In genomic region chr14:25636297-25636696, GRCm38 (mm10) we compare ENCODE assay signal across 8 mouse cellular contexts. TPM values are rescaled to one million over a fixed set of nuclear protein-coding genes. Genes with fewer than 3 reads are reported as not detected.
DNase-seq lines count a peak whose midpoint lies in the region; ATAC-seq and TF ChIP-seq lines count a peak whose summit lies in the region.

No protein-coding gene starts in this region.

- H3K4me2 ChIP-seq in forebrain, embryonic 14.5 days (ENCODE audit: low read length): no peak overlapping the region
- H3K4me2 ChIP-seq in midbrain, embryonic 14.5 days (ENCODE audit: low read length): no peak overlapping the region

- whole genome bisulfite sequencing in forebrain, embryonic 14.5 days: 6% methylated on average over 7 of the region's 7 CpGs
- 23% methylated on average over 7 of the region's 7 CpGs for WGBS in midbrain, embryonic 14.5 days

- no peaks in the 10 kb centered on the region for H3K27me3 ChIP-seq in forebrain, embryonic 14.5 days (replicated peaks; ENCODE audit: control insufficient read depth, insufficient read depth, low read length)
- no peaks in the 10 kb centered on the region for H3K27me3 ChIP-seq in midbrain, embryonic 14.5 days (ENCODE audit: control insufficient read depth, insufficient read depth, low read length)

- H3K4me3 ChIP-seq in layer of hippocampus, adult 2 months: no peak overlapping the region
- no peak overlapping the region for H3K4me3 ChIP-seq in forebrain, embryonic 14.5 days (ENCODE audit: low read depth, low read length)
- H3K4me3 ChIP-seq in midbrain, embryonic 14.5 days (replicated peaks; ENCODE audit: low read depth, low read length): no peak overlapping the region

- no peaks in the 10 kb centered on the region for H3K9me3 ChIP-seq in forebrain, embryonic 14.5 days (replicated peaks; ENCODE audit: control insufficient read depth, low read length)
- no peaks in the 10 kb centered on the region for H3K9me3 ChIP-seq in midbrain, embryonic 14.5 days (ENCODE audit: control insufficient read depth, low read length)

- no peak for TF ChIP-seq CTCF in layer of hippocampus, adult 2 months (conservative IDR thresholded peaks at IDR 0.05)

- peak; percentile 27 to 62 for DNase-seq in layer of hippocampus, adult 2 months (ENCODE audit: low spot score in 2 of 2)
- no peak for DNase-seq in layer of hippocampus, adult 11-12 months (ENCODE audit: low spot score)
- peak; percentile 87 for DNase-seq in cerebellum, adult 11-12 months
- DNase-seq in forebrain, embryonic 14.5 days (ENCODE audit: low spot score): peak; percentile 83
- DNase-seq in midbrain, embryonic 14.5 days: peak; percentile 68
- DNase-seq in thymus, postnatal 10 days (ENCODE audit: low spot score in 2 of 2): no peak
- no peak for DNase-seq in kidney, postnatal 36 days
- no peak for DNase-seq in urinary bladder, postnatal 25 days (ENCODE audit: low spot score)

- 0 out of 2 replicates have a peak overlapping the region, but pooled peaks have one; percentile 17 for H3K9ac ChIP-seq in forebrain, embryonic 14.5 days (ENCODE audit: low read length)
- H3K9ac ChIP-seq in midbrain, embryonic 14.5 days (replicated peaks; ENCODE audit: low read length): no peak overlapping the region

- ATAC-seq in forebrain, embryonic 14.5 days: peak; percentile 63
- no peak for ATAC-seq in midbrain, embryonic 14.5 days (ENCODE audit: low FRiP score, low TSS enrichment)

- peaks cover 31% of the 10 kb centered on the region for H3K4me1 ChIP-seq in forebrain, embryonic 14.5 days (ENCODE audit: control insufficient read depth, insufficient read depth, low read length)
- H3K4me1 ChIP-seq in midbrain, embryonic 14.5 days (ENCODE audit: control insufficient read depth, insufficient read depth, low read length): peaks cover 46% of the 10 kb centered on the region

- peak overlapping the region; percentile 30; the same call in 1 of the 2 replicates for H3K27ac ChIP-seq in layer of hippocampus, adult 2 months
- peak overlapping the region; percentile 77 for H3K27ac ChIP-seq in forebrain, embryonic 14.5 days (ENCODE audit: low read depth, low read length)
- H3K27ac ChIP-seq in midbrain, embryonic 14.5 days (replicated peaks; ENCODE audit: low read depth, low read length): peak overlapping the region; percentile 62

- peaks cover 50% of the 10 kb centered on the region for H3K36me3 ChIP-seq in forebrain, embryonic 14.5 days (ENCODE audit: control insufficient read depth, insufficient read depth, low read length)
- H3K36me3 ChIP-seq in midbrain, embryonic 14.5 days (ENCODE audit: control insufficient read depth, insufficient read depth, low read length): peaks cover 55% of the 10 kb centered on the region

RNA-seq across cellular contexts. Expression of gene Ppif, which starts 57.7 kb away (rescaled TPM):
- 10 to 100 TPM; 27.4 to 34.2 TPM for total RNA-seq in layer of hippocampus, adult 2 months (2021)
- 25.3 and 28.2 TPM in 2 replicates for polyA plus RNA-seq in forebrain, embryonic 14.5 days (2014; fragmentation: Nextera tagmentation; extraction: Ambion mirVana)
- 28.0 and 29.4 TPM in 2 replicates for polyA plus RNA-seq in midbrain, embryonic 14.5 days (2014; fragmentation: Nextera tagmentation; extraction: Ambion mirVana)

Comparison
In these comparisons a context has a peak if more than half of its experiments do, and no peak if none do; other contexts are left out.
1. DNase-seq: peak in layer of hippocampus, adult 2 months (2 of 2), cerebellum, adult 11-12 months (single experiment), forebrain, embryonic 14.5 days (single experiment) and midbrain, embryonic 14.5 days (single experiment); none in layer of hippocampus, adult 11-12 months (single experiment), thymus, postnatal 10 days (0 of 2), kidney, postnatal 36 days (0 of 2) and urinary bladder, postnatal 25 days (single experiment).
2. Peak in every context shown above with its lines, with median percentiles within 50 percentile points of each other: H3K27ac ChIP-seq.